Mouse (Mus musculus) olfactory bulb, adult 2 months (tissue): Measurements from ENCODE around the gene Mthfd1l.

Source experiments
- CTCF ChIP-seq: fragments of 200-500 bp; IDR thresholded peaks from 2 replicates; pipeline ENCODE4 v1.5.1; 2012; ENCODE audit warnings: low read depth, mild to moderate bottlenecking, low read length, moderate library complexity; ENCODE audit not compliant: insufficient read depth
- POLR2A ChIP-seq: fragments of 200-500 bp; IDR thresholded peaks from 2 replicates; pipeline ENCODE4 v1.6.1; 2012; ENCODE audit warnings: mild to moderate bottlenecking, low read depth, low read length, moderate library complexity; ENCODE audit not compliant: insufficient read depth

GRCm38 (mm10) chr10:4111095-4111794 is 138.3 kb downstream of the Mthfd1l start:
- TF ChIP-seq CTCF (no peak), POLR2A (no peak)
